Comparison of ENCODE assay signal across 39 mouse cellular contexts in genomic region chr2:72970831-72971230, GRCm38 (mm10). TPM values are rescaled to one million over a fixed set of nuclear protein-coding genes. Genes with fewer than 3 reads are reported as not detected.
"Had no signal": no experiment of that assay in that cellular context is flagged by ENCODE, and none has a peak within 500 bp of the region (broad histone marks: within the 10 kb centered on the region; RNA-seq: fewer than 3 reads in every experiment).

No protein-coding gene starts in this region.

- DNase-seq: cerebellum, adult 8-10 months; cerebellum, adult 9-10 months; cerebellum, adult 9-11 months; cerebellum, postnatal 14 days; cerebellum, postnatal 25 days; cerebellum, postnatal 36 days; embryo, embryonic 11 days; forebrain, postnatal 0 days; gastrocnemius, adult 2 months; gastrocnemius, postnatal 10 days; gastrocnemius, postnatal 14 days; gastrocnemius, postnatal 25 days; gastrocnemius, postnatal 36 days; heart, adult 11 months; heart, adult 18-20 months; heart, adult 2 months had no signal

- H3K4me3 ChIP-seq: embryonic facial prominence, embryonic 10.5 days; embryonic facial prominence, embryonic 12.5 days; embryonic facial prominence, embryonic 13.5 days; embryonic facial prominence, embryonic 15.5 days; erythroblast, embryonic 14.5 days; forebrain, embryonic 10.5 days; forebrain, embryonic 12.5 days; forebrain, embryonic 13.5 days; forebrain, embryonic 15.5 days; gastrocnemius, adult 2 months; heart, adult 2 months had no signal

- H3K9me3 ChIP-seq: embryonic facial prominence, embryonic 10.5 days; embryonic facial prominence, embryonic 12.5 days; embryonic facial prominence, embryonic 13.5 days; embryonic facial prominence, embryonic 15.5 days; forebrain, embryonic 10.5 days; forebrain, embryonic 12.5 days; forebrain, embryonic 13.5 days; forebrain, embryonic 15.5 days had no signal

- ATAC-seq: forebrain, embryonic 13.5 days; forebrain, embryonic 14.5 days; forebrain, embryonic 15.5 days; forebrain, embryonic 16.5 days; forebrain, postnatal 0 days had no signal

- H3K27me3 ChIP-seq: embryonic facial prominence, embryonic 12.5 days; embryonic facial prominence, embryonic 13.5 days; embryonic facial prominence, embryonic 15.5 days; forebrain, embryonic 12.5 days; forebrain, embryonic 13.5 days; forebrain, embryonic 15.5 days had no signal

- H3K9ac ChIP-seq: embryonic facial prominence, embryonic 12.5 days; embryonic facial prominence, embryonic 13.5 days; embryonic facial prominence, embryonic 15.5 days; forebrain, embryonic 12.5 days; forebrain, embryonic 13.5 days; forebrain, embryonic 15.5 days; forebrain, postnatal 0 days had no signal

- H3K27ac ChIP-seq: embryonic facial prominence, embryonic 10.5 days; embryonic facial prominence, embryonic 12.5 days; embryonic facial prominence, embryonic 13.5 days; embryonic facial prominence, embryonic 15.5 days; forebrain, embryonic 10.5 days; forebrain, embryonic 12.5 days; forebrain, embryonic 13.5 days; forebrain, embryonic 15.5 days; gastrocnemius, adult 2 months; heart, adult 2 months had no signal

- H3K4me2 ChIP-seq: embryonic facial prominence, embryonic 12.5 days; embryonic facial prominence, embryonic 13.5 days; embryonic facial prominence, embryonic 15.5 days; forebrain, embryonic 12.5 days; forebrain, embryonic 13.5 days; forebrain, embryonic 15.5 days had no signal

RNA-seq across cellular contexts. Expression of gene Gm11084, which starts 15.7 kb away (rescaled TPM):
- total RNA-seq: common myeloid progenitor, adult 5-6 weeks; forebrain, postnatal 0 days; gastrocnemius, adult 18-20 months; gastrocnemius, adult 2 months; gastrocnemius, adult 8-10 months; gastrocnemius, postnatal 10 days; gastrocnemius, postnatal 14 days; gastrocnemius, postnatal 25 days; gastrocnemius, postnatal 36 days; gastrocnemius, postnatal 4 days; granulocyte monocyte progenitor cell, adult 5-6 weeks; heart, adult 18-20 months; heart, adult 2 months; heart, adult 8-10 months had no signal
- polyA plus RNA-seq: cortical plate, adult 2 months; embryonic facial prominence, embryonic 10.5 days; embryonic facial prominence, embryonic 11.5 days; embryonic facial prominence, embryonic 12.5 days; embryonic facial prominence, embryonic 13.5 days; embryonic facial prominence, embryonic 14.5 days; embryonic facial prominence, embryonic 15.5 days; erythroblast, embryonic 14.5 days; forebrain, embryonic 10.5 days; forebrain, embryonic 11.5 days; forebrain, embryonic 12.5 days; forebrain, embryonic 13.5 days; forebrain, embryonic 14.5 days; forebrain, embryonic 15.5 days; forebrain, embryonic 16.5 days; forebrain, postnatal 0 days; frontal cortex, adult 2 months; gonadal fat pad, adult 2 months; heart, adult 2 months had no signal
